Mouse (Mus musculus) monocyte, adult 59 days (primary cell): Measurements from ENCODE around the gene Sprr2e. TPM values are rescaled to one million over a fixed set of nuclear protein-coding genes. Genes with fewer than 3 reads are reported as not detected.

Experiments
- total RNA-seq, 2 experiments: library from RNA; stranded (reverse); gene quantifications; one replicate each; pipeline ENCODE4 v1.2.4; 2023

The Sprr2e gene
- not detected for total RNA-seq

DNA sequence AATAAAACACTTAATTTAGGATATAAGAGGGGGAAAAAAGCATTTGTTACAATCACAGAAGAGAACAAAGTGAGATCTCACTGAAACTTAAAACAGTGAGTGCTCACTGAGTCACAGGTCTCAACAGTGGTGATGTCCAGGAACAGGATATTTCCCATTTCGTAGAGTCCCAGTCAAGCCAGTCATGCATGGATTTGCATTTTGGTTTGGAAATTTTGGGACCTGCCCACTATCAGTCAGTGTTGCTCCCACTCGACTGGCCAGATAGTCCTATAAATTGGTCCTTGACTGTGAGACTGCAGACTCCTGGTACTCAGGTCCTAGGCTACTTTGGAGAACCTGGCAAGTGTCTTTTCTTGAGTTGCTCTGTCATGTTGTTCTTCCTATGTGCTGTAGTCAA, at the start of gene Sprr2e:
TSS of gene Sprr2e (plus strand) at position 301 of the 400 bp plus-strand sequence.

DNA sequence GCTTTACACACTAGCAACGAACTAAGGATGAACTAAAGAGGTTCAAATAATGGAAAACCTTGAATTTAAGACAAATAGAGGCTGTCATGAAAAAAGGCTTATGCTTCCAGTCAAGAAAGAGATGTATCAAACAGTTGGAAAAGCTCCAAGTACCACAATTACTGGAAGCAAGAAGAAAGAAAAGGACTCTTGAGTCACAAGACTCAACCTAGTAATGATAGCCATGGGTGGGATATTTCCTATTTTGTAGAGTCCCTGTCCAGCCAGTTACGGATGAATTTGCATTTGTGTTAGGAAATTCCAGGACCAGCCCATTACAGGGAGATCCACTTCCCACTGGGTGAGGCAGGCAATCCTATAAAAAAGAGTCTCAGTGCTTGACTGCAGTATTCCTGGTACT, 35.6 kb upstream of the Sprr2e start, which contains the start of gene Sprr2b:
TSS of gene Sprr2b (plus strand) at position 301 of the 400 bp plus-strand sequence.

DNA sequence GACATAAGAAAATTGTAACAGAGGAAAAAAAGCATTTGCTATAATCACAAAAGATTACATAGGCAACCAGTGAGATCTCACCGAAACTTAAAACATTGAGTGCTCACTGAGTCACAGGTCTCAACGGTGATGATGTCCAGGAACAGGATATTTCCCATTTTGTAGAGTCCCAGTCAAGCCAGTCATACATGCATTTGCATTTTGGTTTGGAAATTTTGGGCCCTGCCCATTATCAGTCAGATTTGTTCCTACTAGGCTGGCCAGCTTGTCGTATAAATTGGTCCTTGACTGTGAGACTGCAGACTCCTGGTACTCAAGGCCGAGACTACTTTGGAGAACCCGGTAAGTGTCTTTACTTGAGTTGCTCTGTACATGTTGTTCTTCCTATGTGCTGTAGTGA, 13.1 kb upstream of the Sprr2e start, which contains the start of gene Sprr2d:
TSS of gene Sprr2d (plus strand) at position 301 of the 400 bp plus-strand sequence.

DNA sequence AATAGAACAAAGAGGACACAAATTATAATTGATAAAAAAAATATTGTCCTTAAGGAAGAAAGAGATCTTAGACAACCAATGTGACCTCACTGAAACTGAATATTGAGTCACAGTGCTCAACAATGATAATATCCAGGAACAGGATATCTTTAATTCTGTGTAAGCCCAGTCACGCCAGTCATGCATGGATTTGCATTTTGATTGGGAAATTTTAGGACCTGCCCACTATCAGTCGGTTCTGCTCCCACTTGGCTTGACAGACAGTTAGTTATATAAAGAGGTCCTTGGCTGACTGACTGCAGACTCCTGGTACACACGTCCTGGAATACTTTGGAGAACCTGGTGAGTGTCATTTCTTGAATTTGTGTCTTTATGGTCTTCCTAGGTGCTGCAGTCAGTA, 12.9 kb downstream of the Sprr2e start, which contains the start of gene Sprr2f:
TSS of gene Sprr2f (plus strand) at position 301 of the 400 bp plus-strand sequence.

DNA sequence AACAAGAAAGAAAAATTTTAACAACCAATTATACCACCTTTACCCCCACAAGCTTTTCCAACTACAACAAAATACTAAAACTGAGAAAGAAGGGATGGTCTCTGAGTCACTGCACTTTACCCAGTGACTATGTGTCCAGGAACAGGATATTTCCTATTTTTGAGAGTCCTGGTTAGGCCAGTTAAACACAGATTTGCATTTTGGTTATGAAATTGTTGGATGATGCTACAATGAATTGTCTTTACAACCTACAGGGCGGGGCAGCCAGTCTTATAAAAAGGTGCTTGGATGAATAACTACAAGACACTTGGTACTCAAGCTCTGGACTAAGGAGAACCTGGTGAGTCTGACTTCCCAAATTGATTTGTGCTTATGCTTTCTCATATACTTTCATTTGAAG, 33.4 kb downstream of the Sprr2e start, which contains the start of gene Sprr2h:
TSS of gene Sprr2h (plus strand) at position 301 of the 400 bp plus-strand sequence.

Other genes starting within 250 kb of the Sprr2e start
- not detected for gene Prr9, start 228.2 kb upstream of the Sprr2e start, total RNA-seq
- gene Lelp1, start 209.4 kb upstream of the Sprr2e start, total RNA-seq = not detected
- gene Sprr2a1, start 136.3 kb upstream of the Sprr2e start, total RNA-seq = not detected
- not detected for gene Sprr2a2, start 136.2 kb upstream of the Sprr2e start, total RNA-seq
- gene Sprr2a3, start 66.7 kb upstream of the Sprr2e start, total RNA-seq = not detected
- gene Sprr2b, start 35.5 kb upstream of the Sprr2e start, total RNA-seq = not detected
- gene Sprr2d, start 13.0 kb upstream of the Sprr2e start, total RNA-seq = not detected
- gene Sprr2f, start 13.0 kb downstream of the Sprr2e start, total RNA-seq = not detected
- not detected for gene Sprr2h, start 33.5 kb downstream of the Sprr2e start, total RNA-seq
- gene Sprr2i, start 55.8 kb downstream of the Sprr2e start, total RNA-seq = not detected
- not detected for gene Sprr2j-ps, start 65.9 kb downstream of the Sprr2e start, total RNA-seq
- gene Gm9774, start 77.3 kb downstream of the Sprr2e start, total RNA-seq = 1 to 10 TPM in 1 of 2 experiments, under 1 TPM in 1; 0.86 to 2.0 TPM
- not detected for gene Sprr2k, start 80.4 kb downstream of the Sprr2e start, total RNA-seq
- not detected for gene Sprr1b, start 86.6 kb downstream of the Sprr2e start, total RNA-seq
- gene Sprr3, start 106.6 kb downstream of the Sprr2e start, total RNA-seq = not detected
- gene Sprr1a, start 133.8 kb downstream of the Sprr2e start, total RNA-seq = not detected
- not detected for gene Sprr4, start 148.3 kb downstream of the Sprr2e start, total RNA-seq
- not detected for gene 2310046K23Rik, start 182.4 kb downstream of the Sprr2e start, total RNA-seq
- not detected for gene Ivl, start 221.6 kb downstream of the Sprr2e start, total RNA-seq
- not detected for gene Smcp, start 236.9 kb downstream of the Sprr2e start, total RNA-seq